Mouse (Mus musculus): ENCODE measurements around the gene Jmjd1c.
A peak's percentile ranks its signal among the peaks of the same experiment; 100 is the strongest.

The Jmjd1c gene

DNA sequence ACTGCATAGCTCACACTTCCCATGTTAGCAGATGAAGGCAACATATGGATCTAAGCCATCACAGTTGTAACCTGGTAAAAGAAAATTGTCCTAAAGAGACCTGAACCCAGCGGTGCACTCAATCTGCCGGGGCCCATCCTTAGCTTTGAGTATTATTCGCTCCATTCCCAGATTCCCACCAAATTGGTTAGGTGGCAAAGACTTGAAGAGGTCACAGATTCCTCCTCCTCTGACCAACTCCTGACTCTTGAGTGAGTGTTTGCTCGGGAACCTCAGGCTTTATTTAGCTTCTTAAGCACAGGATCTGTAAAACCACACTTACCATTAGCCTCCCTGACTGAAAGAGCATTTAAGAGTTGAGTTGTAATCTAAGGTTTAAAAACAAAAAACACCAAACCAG is 23.3 kb upstream of the Jmjd1c start:
- no peak for DNase-seq (ENCODE audit: low read depth)

DNA sequence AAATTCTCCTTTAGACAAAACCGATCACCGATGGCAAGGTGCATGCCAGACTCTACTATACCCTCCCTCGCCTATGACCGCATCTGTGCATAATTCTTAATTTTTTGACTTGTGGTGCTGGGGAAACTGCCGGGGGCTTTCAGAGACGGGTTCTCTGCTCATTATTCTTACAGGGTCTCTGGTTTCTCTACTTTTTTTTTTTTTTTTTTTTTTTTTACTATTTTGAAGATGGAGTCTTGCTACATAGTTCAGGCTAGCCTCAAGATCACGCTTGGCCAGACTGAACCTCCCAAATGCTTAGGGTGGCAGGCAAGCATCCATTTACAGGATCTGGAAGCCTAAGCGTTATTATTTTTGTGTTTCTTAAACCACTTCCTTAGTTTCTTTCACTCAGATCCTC is 22.3 kb upstream of the Jmjd1c start:
- DNase-seq (ENCODE audit: low read depth), result no peak

DNA sequence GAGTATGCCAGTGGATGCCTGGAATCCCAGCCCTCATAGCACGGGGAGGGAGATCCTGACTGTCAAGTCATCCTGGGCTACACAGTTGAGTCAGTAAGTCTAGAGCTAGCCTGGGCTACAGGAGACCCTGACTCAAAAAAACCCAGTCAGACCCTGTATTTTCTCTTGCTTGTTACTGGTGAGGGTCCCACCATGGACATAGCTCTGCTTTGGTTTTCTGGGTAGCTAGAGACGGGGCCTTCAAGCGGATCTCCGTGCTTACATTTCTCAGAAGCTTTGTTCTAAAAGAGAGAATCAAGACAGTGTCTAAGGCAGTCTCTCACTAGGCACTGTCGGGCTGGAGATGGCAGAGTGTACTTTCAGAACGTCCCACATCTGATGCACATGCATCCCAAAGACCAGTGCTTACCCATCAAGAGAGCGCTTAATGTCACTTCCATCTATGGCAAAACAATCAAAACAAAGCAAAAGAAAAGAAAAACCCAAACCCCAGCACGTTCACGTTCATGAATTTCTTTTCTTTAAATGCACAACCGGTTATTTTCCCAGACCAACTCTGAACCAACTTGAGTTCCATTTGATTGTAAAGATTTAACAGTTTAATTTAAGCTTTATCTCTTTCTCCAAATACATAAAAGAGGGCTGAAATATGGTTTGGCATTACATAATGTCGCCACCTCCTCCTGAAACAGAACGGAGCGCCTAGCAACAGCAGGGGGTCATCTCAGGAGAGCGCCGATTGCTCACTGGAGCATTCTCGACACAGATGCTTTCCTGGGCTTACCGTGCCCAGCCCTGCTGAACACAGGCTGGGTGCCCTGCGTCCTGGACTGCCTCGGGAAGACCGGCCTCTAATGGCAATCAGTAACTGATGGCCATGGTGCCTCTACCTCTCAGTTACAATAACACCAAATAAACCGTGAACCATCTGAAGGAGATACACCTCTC is 19.7 kb upstream of the Jmjd1c start:
- DNase-seq (ENCODE audit: low read depth), result no peak

DNA sequence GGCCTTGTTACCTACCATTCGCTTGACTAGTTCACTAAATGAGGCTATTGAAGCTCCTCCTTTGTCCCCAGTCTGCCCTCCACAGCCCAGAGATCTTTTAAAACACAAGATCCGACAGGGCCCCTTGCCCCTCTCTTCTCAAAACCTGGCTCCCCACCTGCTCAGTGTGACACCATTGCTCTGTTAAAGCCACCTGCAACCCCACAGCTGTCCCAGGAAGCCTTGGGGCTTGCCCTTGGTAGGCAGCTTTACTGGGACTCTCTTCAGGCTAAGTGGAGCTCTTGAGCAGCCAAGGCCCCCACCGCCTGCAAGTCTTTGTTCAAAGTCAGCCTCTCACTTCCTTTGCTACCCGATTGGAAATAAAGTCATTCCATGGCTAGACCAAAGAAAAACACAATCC is 16.9 kb upstream of the Jmjd1c start:
- no peak for DNase-seq (ENCODE audit: low read depth)

DNA sequence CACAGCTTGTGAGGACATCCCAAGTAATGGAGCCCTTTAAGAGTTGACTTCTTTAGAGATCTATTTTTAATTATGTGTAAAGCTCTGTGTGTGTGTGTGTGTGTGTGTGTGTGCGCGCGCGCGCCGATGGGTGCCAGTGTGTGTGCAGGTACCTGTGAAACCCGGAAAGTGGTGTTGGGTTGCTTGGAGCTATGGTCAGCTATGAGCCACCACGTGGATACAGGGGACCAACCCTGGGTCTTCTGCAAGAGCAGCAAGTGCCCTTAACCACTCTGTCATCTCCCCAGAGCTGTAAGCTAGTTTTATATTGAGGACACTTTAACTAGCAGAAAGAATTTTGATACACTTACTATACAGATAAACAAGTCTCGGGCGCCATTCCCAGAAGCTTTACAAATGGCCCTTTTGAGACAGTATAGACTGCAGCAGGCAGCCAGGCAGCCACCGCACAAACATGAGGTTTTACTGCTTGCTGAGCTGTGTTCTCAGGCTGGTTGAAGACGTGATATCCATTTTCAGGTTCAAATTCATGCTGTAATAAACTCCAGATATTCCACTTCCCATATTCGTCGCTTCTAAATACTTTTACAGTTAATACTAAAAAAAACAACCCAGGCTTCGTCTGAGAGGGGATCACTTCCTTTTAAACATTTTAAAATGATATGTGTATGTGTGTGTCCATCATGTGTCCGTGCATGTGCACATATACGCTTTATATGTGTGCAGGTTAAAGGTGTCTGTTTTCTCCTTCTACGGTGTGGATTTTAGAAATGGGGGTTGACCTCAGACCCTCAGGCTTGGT is 14.5 kb upstream of the Jmjd1c start:
- DNase-seq (ENCODE audit: low read depth), result no peak

DNA sequence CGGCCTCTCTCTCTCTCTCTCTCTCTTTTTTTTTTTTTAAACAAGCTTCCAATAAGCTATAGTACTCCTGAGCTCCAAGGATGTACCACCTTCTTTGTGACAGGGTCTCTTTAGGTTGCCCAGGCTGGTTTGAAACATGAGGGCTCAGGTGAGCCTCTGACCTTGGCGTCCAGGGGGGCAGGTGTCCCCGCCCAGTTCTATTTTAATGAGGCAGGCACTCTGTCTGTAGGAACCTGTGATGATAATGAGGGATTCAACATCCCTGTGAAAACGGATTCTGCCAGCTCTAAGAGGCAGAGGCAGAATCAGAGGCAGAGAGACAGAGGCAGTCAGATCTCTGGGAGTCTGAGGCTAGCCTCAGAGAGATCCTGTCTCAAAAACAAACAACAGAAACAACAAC is 13.4 kb upstream of the Jmjd1c start:
- no peak for DNase-seq (ENCODE audit: low read depth)

DNA sequence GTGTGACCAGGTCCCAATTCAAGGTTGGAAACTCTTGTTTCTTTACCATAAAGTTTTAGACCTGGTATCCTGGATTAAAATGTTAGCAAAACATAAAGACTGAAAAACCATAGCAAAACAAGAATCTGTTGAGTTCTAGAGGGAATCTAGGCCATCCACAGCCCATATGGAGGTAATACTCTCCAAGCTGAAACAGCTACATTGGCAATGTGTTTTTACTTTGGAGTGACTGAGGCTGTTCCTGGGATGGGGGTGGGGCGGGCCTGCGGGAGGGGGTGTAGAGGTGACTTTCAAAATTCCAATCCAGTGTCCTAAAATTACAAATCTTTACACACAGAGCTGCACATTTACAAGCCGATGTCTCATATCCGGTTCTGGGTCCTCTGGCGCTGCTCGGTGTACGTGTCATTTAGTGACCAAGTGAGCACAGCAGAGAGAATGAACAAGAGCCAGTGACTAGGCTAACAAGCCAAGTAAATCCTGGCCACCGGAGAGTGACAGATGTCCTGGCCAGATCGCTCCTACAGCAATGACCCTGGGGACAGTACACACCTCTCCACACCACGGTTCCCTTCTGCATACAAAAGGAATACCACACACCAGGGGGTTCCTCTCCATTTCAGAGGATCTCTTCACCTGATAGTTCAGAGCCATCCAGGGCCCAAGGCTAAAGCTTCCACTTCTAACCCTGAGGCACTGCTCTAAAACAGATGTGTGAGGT is 12.3 kb upstream of the Jmjd1c start:
- DNase-seq (ENCODE audit: low read depth), result no peak

DNA sequence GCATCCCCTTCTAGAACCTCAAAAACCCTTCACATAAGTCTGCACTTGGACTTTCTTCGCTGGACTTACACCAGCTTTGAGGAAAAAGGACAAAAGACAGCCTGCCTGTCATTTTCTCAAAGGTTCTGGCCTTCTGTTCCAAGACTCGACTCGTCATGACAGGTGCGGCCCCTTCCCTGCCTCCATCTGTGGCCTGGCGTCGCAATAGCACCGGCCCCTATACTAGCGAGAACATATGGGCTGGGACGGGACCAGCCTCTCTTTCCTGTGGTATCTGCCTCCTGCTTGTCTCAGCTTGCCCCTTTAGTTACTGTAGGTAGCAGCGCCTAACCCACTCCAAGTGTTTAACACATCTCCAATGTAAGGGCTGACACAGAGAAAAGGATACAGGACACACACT is 10.8 kb upstream of the Jmjd1c start:
- DNase-seq (ENCODE audit: low read depth), result no peak

DNA sequence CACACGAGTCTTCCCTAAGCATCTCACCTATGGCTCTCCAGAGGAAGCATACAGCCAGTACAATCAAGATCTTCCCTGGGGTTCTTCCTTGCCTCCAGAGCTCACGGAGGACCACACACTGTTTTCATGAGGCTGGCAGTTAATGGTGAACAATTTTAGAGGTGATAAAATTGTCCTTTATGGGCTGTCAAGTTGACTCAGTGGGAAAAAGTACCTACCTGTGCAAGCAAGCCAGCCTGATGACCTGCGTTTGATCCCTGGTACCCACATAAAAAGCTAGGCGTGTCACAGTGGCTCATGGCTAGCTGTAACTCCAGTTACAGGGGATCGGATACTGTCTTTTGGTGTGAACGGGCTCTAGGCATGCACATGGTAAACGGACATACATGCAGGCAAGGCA is 10.0 kb upstream of the Jmjd1c start:
- DNase-seq (ENCODE audit: low read depth), result no peak

DNA sequence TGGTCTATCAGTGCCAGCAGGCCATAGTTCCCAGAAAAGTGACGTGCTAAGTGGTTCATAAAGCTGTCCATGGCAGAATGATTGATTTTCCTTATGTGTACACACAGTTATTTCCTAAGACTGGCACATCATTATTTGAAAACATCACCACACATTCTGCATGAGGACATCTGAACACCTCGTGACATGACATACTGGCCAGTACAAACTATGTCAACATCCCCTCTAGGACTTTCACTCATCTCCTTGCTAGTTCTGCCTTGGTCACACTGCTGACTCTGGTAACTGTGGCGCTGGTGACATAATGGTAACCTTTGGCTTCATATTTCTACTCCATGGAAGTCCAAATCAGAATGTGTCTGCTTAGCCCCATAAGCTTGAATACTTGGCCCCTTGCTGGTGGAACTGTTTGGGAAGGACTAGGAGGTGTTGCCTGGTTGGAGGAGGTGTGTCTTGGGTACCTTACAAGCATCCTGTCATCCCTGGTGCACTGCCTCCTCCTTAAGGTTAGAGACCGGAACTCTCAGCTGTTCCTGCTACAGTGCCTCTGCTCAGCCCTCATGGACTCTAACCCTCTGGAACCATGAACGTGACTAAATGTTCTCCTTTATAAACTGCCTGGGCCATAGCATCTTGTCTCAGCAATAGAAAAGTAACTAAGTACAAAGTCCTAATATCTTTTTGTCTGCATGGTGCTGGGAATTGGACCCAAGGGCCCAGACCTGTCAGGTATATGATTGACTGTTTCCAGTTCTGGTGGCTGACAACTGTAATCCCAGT is 8.3 kb upstream of the Jmjd1c start:
- DNase-seq (ENCODE audit: low read depth), result no peak

DNA sequence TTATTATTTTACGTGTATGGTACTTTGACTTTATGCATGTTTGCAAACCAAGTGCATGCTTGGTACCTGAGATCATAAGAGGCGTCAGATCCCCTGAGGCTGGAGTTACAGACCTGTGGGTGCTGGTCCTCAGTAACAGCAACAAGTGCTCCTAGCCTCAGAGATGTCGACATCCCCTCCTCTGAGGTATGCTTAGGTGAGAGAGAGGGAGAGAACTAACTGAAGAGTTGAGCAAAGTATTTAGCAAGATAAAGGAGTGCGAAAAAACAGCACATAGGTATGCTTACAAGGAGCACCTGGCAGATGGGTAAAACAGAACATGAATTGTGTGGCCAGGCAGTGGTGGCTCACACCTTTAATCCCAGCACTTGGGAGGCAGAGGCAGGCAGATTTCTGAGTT is 5.3 kb upstream of the Jmjd1c start:
- no peak for DNase-seq (ENCODE audit: low read depth)

DNA sequence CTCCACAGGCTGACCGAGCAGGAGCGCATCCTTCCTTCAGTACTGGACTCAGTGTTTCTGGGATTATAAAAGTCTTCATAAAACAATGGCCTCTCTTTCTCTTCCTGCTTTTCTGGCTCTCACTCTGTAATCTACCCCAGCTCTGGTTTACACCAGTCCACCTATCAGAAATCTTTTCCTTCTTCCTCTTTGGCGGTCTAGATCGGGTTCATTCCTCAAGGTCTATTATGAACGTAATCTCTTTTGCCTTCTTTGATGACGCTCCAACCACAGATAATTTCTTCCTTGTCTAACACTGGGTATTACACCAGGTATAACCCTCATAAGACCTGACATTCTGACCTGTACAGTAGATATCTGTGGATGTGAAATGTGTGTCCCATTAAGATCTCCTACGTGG is 1.0 kb upstream of the Jmjd1c start:
- no peak for DNase-seq (ENCODE audit: low read depth)

DNA sequence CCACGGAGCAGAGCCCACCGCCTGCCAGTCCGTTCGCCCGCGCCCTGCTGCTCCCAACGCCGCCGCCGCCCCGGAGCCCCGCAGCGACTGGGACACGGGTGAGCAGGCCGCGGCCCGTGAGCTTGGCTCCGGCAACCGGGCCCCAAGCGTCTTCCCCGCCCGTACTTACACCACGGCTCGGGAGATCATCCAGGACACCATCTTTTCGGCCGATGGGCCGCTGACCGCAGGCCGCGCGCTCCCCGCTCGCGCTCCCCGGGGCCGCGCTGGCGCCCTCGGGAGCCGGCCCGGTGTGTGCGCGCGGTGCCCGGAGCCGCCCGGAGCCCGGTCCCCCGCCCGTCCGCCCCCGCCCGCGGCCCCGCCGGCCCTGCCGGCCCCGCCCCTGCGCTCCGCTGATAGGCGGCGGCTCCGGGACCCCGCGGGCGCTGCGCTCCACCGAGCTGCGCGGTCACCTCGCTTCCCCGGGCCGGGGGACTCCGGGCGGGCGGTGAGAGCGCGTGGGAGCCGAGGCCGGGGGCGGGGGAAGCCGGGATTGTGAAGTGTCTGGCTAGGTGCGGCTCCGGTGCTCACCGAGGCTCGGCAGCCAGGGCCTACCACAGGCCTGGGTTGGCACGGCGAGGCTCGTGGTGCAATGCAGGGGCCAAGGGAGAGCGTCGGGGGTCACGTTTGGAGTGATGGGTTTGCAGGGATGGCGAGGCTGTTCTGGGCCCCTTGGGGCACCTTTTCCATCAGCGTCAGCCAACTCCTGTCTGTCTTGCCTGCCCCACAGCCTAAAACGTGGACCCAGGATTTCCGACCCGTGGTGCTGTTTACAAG is 904 bp downstream of the Jmjd1c start, which contains the start of gene Reep3:
TSS of gene Reep3 (minus strand) at position 325 of the 816 bp plus-strand sequence.
- peak; percentile 82 for DNase-seq (ENCODE audit: low read depth)

DNA sequence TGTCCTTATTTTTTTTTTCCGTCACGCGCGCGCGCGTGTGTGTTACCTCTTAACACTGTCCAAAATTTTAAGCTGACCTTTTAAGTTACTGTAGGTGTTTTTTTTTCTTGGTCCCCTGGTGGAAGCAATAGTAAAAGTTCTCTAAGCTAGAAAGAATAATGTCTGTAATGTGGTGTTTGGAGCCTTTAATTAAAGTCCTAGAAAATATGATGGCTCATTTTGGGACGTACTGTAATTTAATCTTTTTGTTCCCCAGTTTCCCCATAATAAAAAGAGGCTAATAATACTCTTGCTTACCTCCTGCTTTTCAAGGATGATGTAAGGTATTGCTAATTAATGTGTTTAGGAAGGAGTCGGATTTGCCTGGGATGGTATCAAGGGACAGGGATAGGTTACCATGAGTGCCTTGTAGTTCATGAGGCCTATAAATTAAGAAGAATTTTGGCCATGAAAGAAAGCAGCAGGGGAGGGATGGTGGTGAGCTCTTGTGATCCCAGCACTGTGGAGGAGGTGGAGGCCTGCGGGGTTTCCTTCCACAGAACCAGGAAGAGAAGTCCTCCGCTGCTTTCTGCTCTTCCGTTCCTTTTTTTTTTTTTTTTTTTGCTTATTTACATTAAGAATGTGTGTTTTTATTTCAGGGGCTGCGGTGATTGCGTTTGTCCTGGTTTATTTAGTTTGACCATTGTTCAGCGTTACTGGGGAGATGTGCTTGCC is 1.7 kb downstream of the Jmjd1c start:
- peak; percentile 68 for DNase-seq (ENCODE audit: low read depth)

DNA sequence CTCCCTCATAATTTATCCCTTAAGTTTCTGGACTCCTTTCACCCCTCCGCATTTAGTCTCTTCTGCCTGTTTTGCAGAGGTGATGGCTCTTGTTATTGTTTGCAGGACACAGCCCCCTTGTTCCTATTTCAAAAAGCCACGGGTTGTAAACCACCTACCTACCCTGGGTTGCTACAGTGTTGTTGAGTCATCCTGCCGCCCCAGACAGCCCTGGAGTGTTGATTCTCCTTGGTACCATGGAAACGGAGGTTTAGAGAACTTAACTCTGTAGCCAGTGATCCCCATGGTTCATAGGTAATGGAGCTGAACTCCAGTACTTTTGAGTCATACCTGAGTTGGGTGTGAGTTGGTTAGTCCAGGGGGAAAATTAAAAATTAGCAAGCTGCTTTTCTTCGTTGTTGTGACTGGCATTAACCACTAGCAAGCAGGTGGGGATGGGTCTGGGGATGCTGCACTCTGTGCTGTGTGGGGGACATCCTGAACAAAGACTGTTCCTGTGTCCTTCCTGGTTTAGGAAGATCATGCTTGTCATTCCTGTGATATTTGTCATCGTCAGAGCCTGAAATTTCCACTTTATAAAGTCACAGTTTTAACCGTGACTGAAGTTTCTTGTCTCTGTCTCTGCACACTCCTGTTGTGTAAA is 2.6 kb downstream of the Jmjd1c start:
- DNase-seq (ENCODE audit: low read depth), result peak; percentile 74

DNA sequence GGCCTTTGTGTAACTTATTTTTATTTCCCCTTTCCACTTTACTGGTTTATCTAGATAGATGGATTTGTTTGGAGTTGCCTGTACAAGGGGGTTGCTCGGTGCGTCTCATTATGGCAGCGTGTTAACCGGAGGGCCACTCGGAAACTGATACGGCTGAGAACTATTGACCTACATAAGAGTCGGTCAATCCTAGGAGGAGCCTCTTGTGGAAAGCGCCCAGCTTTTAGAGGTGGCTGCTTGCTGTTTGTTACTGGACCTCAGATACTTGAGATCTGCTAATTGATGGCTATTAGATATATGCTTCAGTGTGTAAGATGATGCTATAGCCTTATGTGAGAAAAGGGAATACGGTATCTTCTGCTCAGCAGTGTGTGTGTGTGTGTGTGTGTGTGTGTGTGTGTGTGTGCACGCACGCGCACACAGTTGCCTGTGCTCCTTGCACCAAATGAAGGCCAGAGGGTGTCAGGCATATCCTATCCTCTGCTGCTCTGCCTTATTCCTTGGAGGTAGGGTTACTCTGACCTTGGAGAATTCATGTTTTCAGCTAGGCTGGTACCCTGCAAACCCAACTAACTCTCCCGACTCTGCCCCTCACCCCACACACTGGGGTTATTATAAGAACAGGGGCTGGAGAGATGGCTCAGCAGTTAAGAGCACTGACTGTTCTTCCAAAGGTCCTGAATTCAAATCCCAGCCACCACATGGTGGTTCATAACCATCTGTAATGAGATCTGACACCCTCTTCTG is 3.4 kb downstream of the Jmjd1c start:
- no peak for DNase-seq (ENCODE audit: low read depth)

DNA sequence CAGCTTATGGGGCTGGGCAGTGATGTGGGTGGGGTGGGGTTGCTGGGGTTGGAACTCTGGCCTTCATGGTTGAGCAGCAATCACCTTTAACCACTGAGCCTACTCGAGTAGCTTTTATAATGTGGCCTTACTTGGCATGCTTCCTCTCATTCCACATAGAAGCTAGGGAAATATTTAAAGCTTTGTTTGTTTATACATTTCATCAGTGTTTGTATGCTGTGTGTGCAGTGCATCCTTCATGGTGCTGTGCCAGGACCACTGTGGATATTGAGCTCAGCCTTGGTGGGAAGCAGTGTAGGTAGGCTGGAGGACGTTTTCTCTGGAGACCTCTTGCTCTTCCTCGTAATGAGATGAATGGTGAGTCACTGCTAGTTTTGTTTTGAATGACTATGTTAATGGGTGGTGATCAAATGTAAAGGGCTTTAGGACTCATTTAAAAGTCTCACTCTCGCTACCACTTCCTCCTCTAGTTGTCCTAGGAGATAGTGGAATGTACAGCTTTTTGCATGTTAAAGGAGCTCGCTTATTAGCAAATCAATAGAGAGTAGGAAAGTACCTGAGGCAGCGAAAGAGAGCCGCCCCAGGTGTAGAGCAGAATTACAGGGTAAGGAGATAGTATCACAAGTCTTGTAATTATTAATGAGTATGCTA is 4.2 kb downstream of the Jmjd1c start:
- peak; percentile 65 for DNase-seq (ENCODE audit: low read depth)

DNA sequence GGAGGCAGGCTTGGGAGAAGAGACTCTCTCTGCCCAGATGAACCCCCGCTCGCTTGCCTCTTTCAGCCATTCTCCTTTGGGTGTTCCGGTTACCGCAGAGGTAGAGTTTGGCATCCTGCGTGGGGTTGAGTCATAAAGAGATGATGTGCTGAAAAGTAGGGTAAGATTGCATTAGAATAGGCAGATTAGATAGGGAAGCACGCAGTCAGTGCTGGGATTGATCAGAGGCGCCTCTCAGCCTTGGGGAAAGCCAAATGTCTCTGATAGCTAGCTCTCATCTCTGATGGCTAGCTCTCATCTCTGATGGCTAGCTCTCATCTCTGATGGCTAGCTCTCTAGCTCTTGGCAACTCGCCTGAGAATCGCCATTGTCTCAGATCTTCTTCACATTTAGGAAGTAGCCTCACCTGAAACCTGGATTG is 4.9 kb downstream of the Jmjd1c start:
- peak; percentile 50 for DNase-seq (ENCODE audit: low read depth)

Data from NIH3T3 (cell line).